9 mouse cellular contexts compared by ENCODE assay signal in genomic region chr6:114869501-114870076, GRCm38 (mm10).
DNase-seq lines count a peak whose midpoint lies in the region; ATAC-seq and TF ChIP-seq lines count a peak whose summit lies in the region.
"Had no signal": no experiment of that assay in that cellular context is flagged by ENCODE, and none has a peak within 500 bp of the region (broad histone marks: within the 10 kb centered on the region; RNA-seq: fewer than 3 reads in every experiment).

No protein-coding gene starts in this region.

- 0 out of 2 replicates have a peak, but pooled peaks have one; percentile 16 for ATAC-seq in forebrain, embryonic 16.5 days
- no peak for ATAC-seq in limb, embryonic 15.5 days (ENCODE audit: insufficient number of reproducible peaks, low FRiP score, low TSS enrichment, low read depth)

- H3K27ac ChIP-seq in gastrocnemius, adult 2 months: peak overlapping the region; percentile 74
- H3K27ac ChIP-seq in forebrain, embryonic 16.5 days (ENCODE audit: low read length): peak overlapping the region; percentile 7; the same call in 1 of the 2 replicates
- H3K27ac ChIP-seq in limb, embryonic 15.5 days: peak overlapping the region; percentile 71

- H3K9me3 ChIP-seq in forebrain, embryonic 16.5 days (ENCODE audit: control insufficient read depth, low read length): no peaks in the 10 kb centered on the region
- no peaks in the 10 kb centered on the region for H3K9me3 ChIP-seq in limb, embryonic 15.5 days

- H3K9ac ChIP-seq in forebrain, embryonic 16.5 days (replicated peaks; ENCODE audit: low read depth, low read length): no peak overlapping the region
- no peak overlapping the region for H3K9ac ChIP-seq in limb, embryonic 15.5 days

- no peak overlapping the region for H3K4me2 ChIP-seq in forebrain, embryonic 16.5 days (ENCODE audit: low read length)
- H3K4me2 ChIP-seq in limb, embryonic 15.5 days: no peak overlapping the region

- intact Hi-C loops in gastrocnemius, adult 2 months (cut with DNase I): no loop called here
- intact Hi-C loops in left cerebral cortex, postnatal 4 days (cut with DNase I): no loop called here

- H3K36me3 ChIP-seq in forebrain, embryonic 16.5 days (ENCODE audit: control insufficient read depth, insufficient read depth): no peaks in the 10 kb centered on the region
- H3K36me3 ChIP-seq in limb, embryonic 15.5 days: peaks cover 7% of the 10 kb centered on the region; the same call in 1 of the 2 replicates

- DNase-seq in gastrocnemius, adult 2 months: no peak
- no peak for DNase-seq in gastrocnemius, adult 8-10 months (ENCODE audit: low spot score in 2 of 2)
- DNase-seq in left cerebral cortex, postnatal 4 days: peak; percentile 57
- DNase-seq in left cerebral cortex, adult 9 months (ENCODE audit: low spot score in 2 of 2): no peak
- DNase-seq in lung, postnatal 36 days: no peak
- DNase-seq in thymus, postnatal 0 days (ENCODE audit: low spot score): no peak
- DNase-seq: layer of hippocampus, postnatal 36 days had no signal

- H3K27me3 ChIP-seq in forebrain, embryonic 16.5 days (replicated peaks; ENCODE audit: control insufficient read depth, insufficient read depth, low read length): no peaks in the 10 kb centered on the region
- no peaks in the 10 kb centered on the region for H3K27me3 ChIP-seq in limb, embryonic 15.5 days

- 71% methylated on average over 6 of the region's 6 CpGs for WGBS in forebrain, embryonic 16.5 days
- 43% methylated on average over 6 of the region's 6 CpGs for WGBS in limb, embryonic 15.5 days

- H3K4me3 ChIP-seq in gastrocnemius, adult 2 months: no peak overlapping the region
- H3K4me3 ChIP-seq in forebrain, embryonic 16.5 days (replicated peaks; ENCODE audit: low read length): no peak overlapping the region
- no peak overlapping the region for H3K4me3 ChIP-seq in limb, embryonic 15.5 days

- no peak for TF ChIP-seq CTCF in gastrocnemius, adult 2 months (IDR thresholded peaks at IDR 0.05)

- peaks cover 34% of the 10 kb centered on the region for H3K4me1 ChIP-seq in forebrain, embryonic 16.5 days (replicated peaks; ENCODE audit: control insufficient read depth, insufficient read depth, low read length)
- H3K4me1 ChIP-seq in limb, embryonic 15.5 days: peaks cover 76% of the 10 kb centered on the region

Comparison
In these comparisons a context has a peak if more than half of its experiments do, and no peak if none do; other contexts are left out.
1. H3K27ac ChIP-seq: peak in every context shown above with its lines; median percentile 74 in gastrocnemius, adult 2 months; 71 in limb, embryonic 15.5 days; 7 in forebrain, embryonic 16.5 days.